Mouse (Mus musculus): Measurements from ENCODE around the gene Stim1. TPM values are rescaled to one million over a fixed set of nuclear protein-coding genes. Genes with fewer than 3 reads are reported as not detected.

Stim1 gene
- polyA plus RNA-seq, 1 experiment from 2014 or later: 42.1 TPM

- no peaks in the 10 kb centered on the region for H3K27me3 ChIP-seq
- no peaks in the 10 kb centered on the region for H3K36me3 ChIP-seq
- 39% methylated on average over 4 of the region's 4 CpGs for WGBS
- H3K4me3 ChIP-seq (replicated peaks): no peak overlapping the region
- H3K27ac ChIP-seq (replicated peaks): no peak overlapping the region
- no peaks in the 10 kb centered on the region for H3K9me3 ChIP-seq (replicated peaks)
- H3K4me2 ChIP-seq (replicated peaks): no peak overlapping the region
- H3K9ac ChIP-seq: no peak overlapping the region
- H3K4me1 ChIP-seq: no peaks in the 10 kb centered on the region
- ATAC-seq (ENCODE audit: insufficient number of reproducible peaks, low FRiP score, low TSS enrichment, low read depth): no peak
These were observed 102.1 kb downstream of the Stim1 start for GRCm38 (mm10) chr7:102369661-102370060.

GRCm38 (mm10) chr7:102370526-102370925 lies 102.9 kb downstream of the Stim1 start:
- H3K27ac ChIP-seq (replicated peaks): no peak overlapping the region
- H3K4me3 ChIP-seq (replicated peaks): no peak overlapping the region
- no peak for ATAC-seq (ENCODE audit: insufficient number of reproducible peaks, low FRiP score, low TSS enrichment, low read depth)
- no peaks in the 10 kb centered on the region for H3K27me3 ChIP-seq
- no peaks in the 10 kb centered on the region for H3K4me1 ChIP-seq
- H3K9me3 ChIP-seq (replicated peaks): no peaks in the 10 kb centered on the region
- 84% methylated on average over 5 of the region's 5 CpGs for WGBS
- no peaks in the 10 kb centered on the region for H3K36me3 ChIP-seq
- no peak overlapping the region for H3K4me2 ChIP-seq (replicated peaks)
- H3K9ac ChIP-seq: no peak overlapping the region

- WGBS: 85% methylated on average over 3 of the region's 3 CpGs
- no peak overlapping the region for H3K27ac ChIP-seq (replicated peaks)
- ATAC-seq (ENCODE audit: insufficient number of reproducible peaks, low FRiP score, low TSS enrichment, low read depth): no peak
These were observed 105.9 kb downstream of the Stim1 start for GRCm38 (mm10) chr7:102373382-102374072.

GRCm38 (mm10) chr7:102383221-102383620 lies 115.6 kb downstream of the Stim1 start:
- H3K4me2 ChIP-seq (replicated peaks): no peak overlapping the region
- ATAC-seq (ENCODE audit: insufficient number of reproducible peaks, low FRiP score, low TSS enrichment, low read depth): no peak
- no peaks in the 10 kb centered on the region for H3K4me1 ChIP-seq
- no peaks in the 10 kb centered on the region for H3K36me3 ChIP-seq
- no peak overlapping the region for H3K9ac ChIP-seq
- no peaks in the 10 kb centered on the region for H3K9me3 ChIP-seq (replicated peaks)
- 87% methylated on average over 7 of the region's 7 CpGs for WGBS
- no peak overlapping the region for H3K27ac ChIP-seq (replicated peaks)
- no peaks in the 10 kb centered on the region for H3K27me3 ChIP-seq
- H3K4me3 ChIP-seq (replicated peaks): no peak overlapping the region

More at GRCm38 (mm10) chr7:102373382-102374072, 105.9 kb downstream of the Stim1 start:
- Histone ChIP-seq H3K4me2 (replicated peaks) (no peak overlapping the region), H3K9ac (no peak overlapping the region), H3K4me3 (replicated peaks) (no peak overlapping the region), H3K36me3 (no peaks in the 10 kb centered on the region), H3K27me3 (no peaks in the 10 kb centered on the region), H3K4me1 (no peaks in the 10 kb centered on the region), H3K9me3 (replicated peaks) (no peaks in the 10 kb centered on the region)

- H3K9me3 ChIP-seq (replicated peaks): no peaks in the 10 kb centered on the region
- H3K36me3 ChIP-seq: no peaks in the 10 kb centered on the region
- WGBS: 94% methylated on average over 3 of the region's 3 CpGs
- H3K27me3 ChIP-seq: no peaks in the 10 kb centered on the region
- ATAC-seq (ENCODE audit: insufficient number of reproducible peaks, low FRiP score, low TSS enrichment, low read depth): no peak
- no peaks in the 10 kb centered on the region for H3K4me1 ChIP-seq
- no peak overlapping the region for H3K4me2 ChIP-seq (replicated peaks)
- H3K4me3 ChIP-seq (replicated peaks): no peak overlapping the region
- no peak overlapping the region for H3K9ac ChIP-seq
- H3K27ac ChIP-seq (replicated peaks): no peak overlapping the region
These were observed 118.4 kb downstream of the Stim1 start for GRCm38 (mm10) chr7:102385973-102386372.

GRCm38 (mm10) chr7:102389082-102389481 lies 121.5 kb downstream of the Stim1 start:
- Histone ChIP-seq H3K36me3 (no peaks in the 10 kb centered on the region), H3K27ac (replicated peaks) (no peak overlapping the region), H3K9me3 (replicated peaks) (no peaks in the 10 kb centered on the region), H3K9ac (no peak overlapping the region), H3K4me3 (replicated peaks) (no peak overlapping the region), H3K27me3 (no peaks in the 10 kb centered on the region), H3K4me1 (no peaks in the 10 kb centered on the region), H3K4me2 (replicated peaks) (no peak overlapping the region)
- 70% methylated on average over 5 of the region's 5 CpGs for WGBS
- no peak for ATAC-seq (ENCODE audit: insufficient number of reproducible peaks, low FRiP score, low TSS enrichment, low read depth)

GRCm38 (mm10) chr7:102393898-102394297 lies 126.3 kb downstream of the Stim1 start:
- Histone ChIP-seq H3K36me3 (no peaks in the 10 kb centered on the region), H3K4me2 (replicated peaks) (no peak overlapping the region), H3K9ac (no peak overlapping the region), H3K4me1 (no peaks in the 10 kb centered on the region), H3K4me3 (replicated peaks) (no peak overlapping the region), H3K27me3 (no peaks in the 10 kb centered on the region), H3K9me3 (replicated peaks) (no peaks in the 10 kb centered on the region), H3K27ac (replicated peaks) (no peak overlapping the region)
- WGBS: 91% methylated on average over 2 of the region's 2 CpGs
- ATAC-seq (ENCODE audit: insufficient number of reproducible peaks, low FRiP score, low TSS enrichment, low read depth): no peak

GRCm38 (mm10) chr7:102395894-102396293 lies 128.3 kb downstream of the Stim1 start:
- no peak for ATAC-seq (ENCODE audit: insufficient number of reproducible peaks, low FRiP score, low TSS enrichment, low read depth)
- no peak overlapping the region for H3K9ac ChIP-seq
- H3K36me3 ChIP-seq: no peaks in the 10 kb centered on the region
- 61% methylated on average over 7 of the region's 7 CpGs for WGBS
- H3K4me3 ChIP-seq (replicated peaks): no peak overlapping the region
- no peaks in the 10 kb centered on the region for H3K9me3 ChIP-seq (replicated peaks)
- no peak overlapping the region for H3K4me2 ChIP-seq (replicated peaks)
- no peaks in the 10 kb centered on the region for H3K4me1 ChIP-seq
- H3K27me3 ChIP-seq: no peaks in the 10 kb centered on the region
- H3K27ac ChIP-seq (replicated peaks): no peak overlapping the region

GRCm38 (mm10) chr7:102396331-102396730 lies 128.7 kb downstream of the Stim1 start:
- no peak overlapping the region for H3K27ac ChIP-seq (replicated peaks)
- H3K4me2 ChIP-seq (replicated peaks): no peak overlapping the region
- 95% methylated on average over 3 of the region's 3 CpGs for WGBS
- no peaks in the 10 kb centered on the region for H3K27me3 ChIP-seq
- H3K4me1 ChIP-seq: no peaks in the 10 kb centered on the region
- H3K9ac ChIP-seq: no peak overlapping the region
- H3K36me3 ChIP-seq: no peaks in the 10 kb centered on the region
- H3K9me3 ChIP-seq (replicated peaks): no peaks in the 10 kb centered on the region
- no peak for ATAC-seq (ENCODE audit: insufficient number of reproducible peaks, low FRiP score, low TSS enrichment, low read depth)
- no peak overlapping the region for H3K4me3 ChIP-seq (replicated peaks)

- Histone ChIP-seq H3K4me3 (replicated peaks) (no peak overlapping the region), H3K4me2 (replicated peaks) (no peak overlapping the region), H3K9ac (no peak overlapping the region), H3K27me3 (no peaks in the 10 kb centered on the region), H3K27ac (replicated peaks) (no peak overlapping the region), H3K4me1 (no peaks in the 10 kb centered on the region), H3K36me3 (no peaks in the 10 kb centered on the region), H3K9me3 (replicated peaks) (no peaks in the 10 kb centered on the region)
- no peak for ATAC-seq (ENCODE audit: insufficient number of reproducible peaks, low FRiP score, low TSS enrichment, low read depth)
- 16% methylated on average over 3 of the region's 3 CpGs for WGBS
These were observed 131.7 kb downstream of the Stim1 start for GRCm38 (mm10) chr7:102399180-102399731.

- Histone ChIP-seq H3K27ac (replicated peaks) (no peak overlapping the region), H3K9me3 (replicated peaks) (no peaks in the 10 kb centered on the region), H3K36me3 (no peaks in the 10 kb centered on the region), H3K4me3 (replicated peaks) (no peak overlapping the region), H3K4me1 (no peaks in the 10 kb centered on the region), H3K27me3 (no peaks in the 10 kb centered on the region), H3K4me2 (replicated peaks) (no peak overlapping the region), H3K9ac (no peak overlapping the region)
- WGBS: 89% methylated on average over 2 of the region's 2 CpGs
- ATAC-seq (ENCODE audit: insufficient number of reproducible peaks, low FRiP score, low TSS enrichment, low read depth): no peak
These were observed 136.5 kb downstream of the Stim1 start for GRCm38 (mm10) chr7:102404118-102404517.

- Histone ChIP-seq H3K9me3 (replicated peaks) (no peaks in the 10 kb centered on the region), H3K36me3 (0 out of 2 replicates have a peak, but pooled peaks cover 7% of the 10 kb centered on the region), H3K9ac (no peak overlapping the region), H3K4me3 (replicated peaks) (no peak overlapping the region), H3K27me3 (no peaks in the 10 kb centered on the region), H3K27ac (replicated peaks) (no peak overlapping the region), H3K4me2 (replicated peaks) (no peak overlapping the region), H3K4me1 (no peaks in the 10 kb centered on the region)
- no peak for ATAC-seq (ENCODE audit: insufficient number of reproducible peaks, low FRiP score, low TSS enrichment, low read depth)
These were observed 139.8 kb downstream of the Stim1 start for GRCm38 (mm10) chr7:102407440-102407839.

Data from embryonic facial prominence, embryonic 15.5 days (tissue).